Mouse (Mus musculus): Measurements from ENCODE around the gene Slc44a2.

DNA sequence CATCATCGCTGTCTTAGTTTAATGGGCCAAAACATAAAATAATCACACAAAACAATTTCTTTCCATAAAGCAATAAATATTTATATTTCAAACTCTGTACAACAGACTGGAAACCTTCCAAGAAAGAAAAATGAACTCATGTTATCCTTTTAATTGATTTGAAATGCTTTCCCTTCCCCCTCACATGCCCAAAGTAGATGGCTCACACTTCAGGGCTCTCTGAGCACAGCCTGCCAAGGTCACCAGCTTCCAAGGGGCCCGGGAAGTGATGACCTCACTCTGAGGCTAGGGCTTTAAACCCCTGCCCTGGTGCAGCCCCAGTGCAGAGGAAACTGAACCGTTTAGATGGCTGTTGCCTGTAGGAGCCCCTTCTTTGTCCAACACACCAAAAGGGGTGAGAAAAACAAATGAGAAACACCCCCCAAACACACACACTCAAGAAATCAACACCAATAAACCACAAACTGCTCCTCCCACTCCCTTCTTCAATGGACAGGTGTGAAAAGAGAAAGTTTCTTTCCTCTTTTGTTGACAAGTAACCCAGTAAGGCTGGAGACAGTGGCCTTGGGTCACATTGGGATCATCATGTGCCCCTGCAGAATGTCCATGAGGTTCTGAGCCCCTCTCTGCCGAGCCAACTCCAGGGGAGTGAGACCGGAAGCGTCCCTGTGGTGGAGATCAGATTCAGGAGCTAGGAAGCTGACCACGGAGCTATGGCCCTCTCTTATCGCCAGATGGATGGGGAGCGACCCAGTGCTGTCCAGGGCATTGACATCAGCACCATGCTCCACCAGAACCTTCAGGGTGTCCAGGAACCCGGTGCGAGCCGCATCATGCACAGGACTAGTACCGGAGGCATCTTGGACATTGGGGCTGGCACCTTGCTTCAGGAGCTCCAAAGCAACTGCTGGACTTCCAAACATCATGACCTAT, 31.8 kb upstream of the Slc44a2 start:
- TF ChIP-seq CTCF (IDR thresholded peaks at IDR 0.05; ENCODE audit: insufficient read depth, low read length) = no peak
- TF ChIP-seq POLR2A (IDR thresholded peaks at IDR 0.05; ENCODE audit: borderline replicate concordance, extremely low read depth, low read depth, low read length) = no peak
